ENCODE assay signal across 25 mouse cellular contexts in genomic region chr8:10303061-10303460, GRCm38 (mm10).
"Had no signal": no experiment of that assay in that cellular context is flagged by ENCODE, and none has a peak within 500 bp of the region (broad histone marks: within the 10 kb centered on the region; RNA-seq: fewer than 3 reads in every experiment).

No protein-coding gene starts in this region.

- ATAC-seq: liver, embryonic 12.5 days; midbrain, embryonic 13.5 days; midbrain, embryonic 16.5 days had no signal

- H3K4me1 ChIP-seq: limb, embryonic 13.5 days; liver, embryonic 12.5 days; liver, embryonic 15.5 days; lung, embryonic 15.5 days; megakaryocyte, embryonic 14.5 days; midbrain, embryonic 10.5 days; stomach, embryonic 15.5 days had no signal

- DNase-seq: kidney, postnatal 25 days; layer of hippocampus, adult 9-11 months; layer of hippocampus, postnatal 36 days; liver; lung, adult 18-20 months; lung, postnatal 10 days; lung, postnatal 36 days; retina, postnatal 1 day; right cerebral cortex, postnatal 25 days; spleen, adult 18-20 months; thymus, postnatal 25 days had no signal

- H3K4me2 ChIP-seq: limb, embryonic 13.5 days; liver, embryonic 12.5 days; liver, embryonic 15.5 days; lung, embryonic 15.5 days; midbrain, embryonic 13.5 days; stomach, embryonic 15.5 days had no signal

- H3K36me3 ChIP-seq: limb, embryonic 10.5 days; limb, embryonic 13.5 days; liver, embryonic 12.5 days; liver, embryonic 15.5 days; lung, embryonic 15.5 days; midbrain, embryonic 10.5 days; midbrain, embryonic 13.5 days; stomach, embryonic 15.5 days had no signal

- H3K27ac ChIP-seq: kidney, postnatal 0 days; layer of hippocampus, adult 2 months; left cerebral cortex, adult 2 months; limb, embryonic 10.5 days; limb, embryonic 13.5 days; liver, embryonic 12.5 days; liver, embryonic 15.5 days; lung, embryonic 15.5 days; midbrain, embryonic 10.5 days; stomach, embryonic 15.5 days had no signal

- H3K9ac ChIP-seq: limb, embryonic 13.5 days; liver, embryonic 12.5 days; liver, embryonic 15.5 days; lung, embryonic 15.5 days; midbrain, embryonic 13.5 days; stomach, embryonic 15.5 days had no signal

- H3K27me3 ChIP-seq: limb, embryonic 13.5 days; liver, embryonic 12.5 days; liver, embryonic 15.5 days; lung, embryonic 15.5 days; megakaryocyte, embryonic 14.5 days; midbrain, embryonic 13.5 days; stomach, embryonic 15.5 days had no signal

- H3K4me3 ChIP-seq: layer of hippocampus, adult 2 months; left cerebral cortex, adult 2 months; limb, embryonic 10.5 days; limb, embryonic 13.5 days; liver, embryonic 12.5 days; liver, embryonic 15.5 days; lung, embryonic 15.5 days; megakaryocyte, embryonic 14.5 days; midbrain, embryonic 10.5 days; midbrain, embryonic 13.5 days; myocyte; stomach, embryonic 15.5 days had no signal

- H3K9me3 ChIP-seq: limb, embryonic 10.5 days; limb, embryonic 13.5 days; liver, embryonic 12.5 days; liver, embryonic 15.5 days; lung, embryonic 15.5 days; megakaryocyte, embryonic 14.5 days; midbrain, embryonic 10.5 days; midbrain, embryonic 13.5 days; stomach, embryonic 15.5 days had no signal
